Mouse (Mus musculus) bone marrow macrophage, adult 2 months (primary cell): ENCODE data around the gene Inpp5b.

Experiments
- CTCF ChIP-seq: IDR thresholded peaks from 2 replicates; pipeline ENCODE4 v1.5.1; 2012; ENCODE audit warnings: low read depth, mild to moderate bottlenecking, low read length, moderate library complexity
- POLR2A ChIP-seq: IDR thresholded peaks from 2 replicates; pipeline ENCODE4 v1.6.1; 2012; ENCODE audit warnings: mild to moderate bottlenecking, low read depth, low read length, borderline replicate concordance

DNA sequence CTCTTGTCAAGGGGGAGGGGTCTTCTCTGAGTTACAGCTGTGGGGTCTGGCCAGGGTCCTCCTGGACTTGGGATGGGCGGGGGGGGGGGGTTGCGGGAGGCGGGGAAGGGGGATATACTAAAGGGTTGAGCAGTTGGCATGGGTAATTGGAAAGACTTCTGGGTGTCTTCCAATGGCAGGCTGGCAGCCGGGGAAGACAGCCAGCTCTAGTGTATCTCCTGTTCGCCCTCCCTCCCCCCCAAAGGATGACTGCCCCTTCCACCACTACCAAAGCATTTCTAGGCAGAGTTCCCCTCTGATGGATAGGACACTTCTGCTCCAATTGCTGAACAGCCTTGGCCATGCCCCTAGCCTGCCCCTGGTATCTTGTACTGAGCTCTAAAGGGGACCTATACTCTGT, 39.7 kb upstream of the Inpp5b start:
- TF ChIP-seq CTCF (no peak), POLR2A (no peak)
